Mouse (Mus musculus): ENCODE results near the gene Dnmt3l.

DNA sequence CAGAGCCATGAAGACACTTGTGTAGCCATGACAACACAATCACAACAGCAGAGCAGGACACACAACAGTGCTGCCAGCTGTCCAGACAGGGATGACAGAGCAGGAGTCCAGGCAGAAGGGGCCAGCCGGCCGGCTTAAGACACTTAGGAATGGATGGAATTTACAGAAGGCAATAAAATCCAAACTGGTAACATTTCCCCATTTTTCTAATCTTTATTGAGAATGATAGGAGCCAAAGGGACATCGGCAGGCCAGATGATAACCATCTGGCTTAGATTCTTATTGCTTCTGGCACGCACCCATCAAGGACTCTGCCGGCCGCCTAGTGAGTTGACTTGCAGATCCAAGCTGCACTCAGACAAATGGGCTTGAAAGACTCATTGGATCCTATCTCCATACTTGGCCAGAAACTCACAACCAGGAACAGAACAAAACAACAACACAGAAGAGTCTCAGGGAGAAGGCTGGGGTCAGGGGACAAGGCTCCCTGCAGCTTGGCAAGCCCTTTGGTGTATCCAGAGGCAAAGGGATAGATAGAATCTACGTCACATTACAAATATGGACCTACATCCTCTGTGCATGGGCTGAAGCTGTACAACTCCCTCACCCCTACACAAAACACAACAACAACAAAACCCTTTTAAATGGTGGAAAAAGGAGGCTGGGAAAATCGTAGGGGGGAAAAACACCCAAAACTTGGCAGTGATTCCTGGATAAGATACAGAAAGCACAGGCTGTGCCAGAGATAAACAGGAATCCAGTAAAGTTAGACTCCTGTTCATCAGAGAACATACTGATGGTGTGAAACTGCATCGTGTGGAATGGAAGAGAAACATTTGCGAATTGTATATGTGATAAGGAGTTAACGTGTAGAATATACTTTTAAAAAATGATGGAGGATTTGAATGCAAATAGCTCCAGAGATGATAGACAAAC is 63.1 kb downstream of the Dnmt3l start:
- TF ChIP-seq GATA1 (IDR thresholded peaks at IDR 0.05; ENCODE audit: borderline replicate concordance, low read length) (no peak), FLI1 (IDR thresholded peaks at IDR 0.05; ENCODE audit: low read length) (no peak)

Measured in megakaryocyte, embryonic 14.5 days (primary cell).